Mouse (Mus musculus): ENCODE data around the gene Tbc1d14. TPM values are rescaled to one million over a fixed set of nuclear protein-coding genes. Genes with fewer than 3 reads are reported as not detected.

Gene Tbc1d14
- total RNA-seq, 2 experiments from 2014 or later: 133 to 136 TPM

Other genes starting within 250 kb of the Tbc1d14 start
- 10 to 100 TPM; 33.9 to 35.4 TPM for gene Sorcs2, start 195.1 kb downstream of the Tbc1d14 start, total RNA-seq (2021)
- 10 to 100 TPM; 20.5 to 21.1 TPM for gene Grpel1, start 128.3 kb downstream of the Tbc1d14 start, total RNA-seq (2021)
- gene Tada2b, start 109.0 kb downstream of the Tbc1d14 start, total RNA-seq (2021): 10 to 100 TPM; 30.8 to 31.0 TPM
- gene Ccdc96, start 108.7 kb downstream of the Tbc1d14 start, total RNA-seq (2021): 1 to 10 TPM; 1.5 TPM
- gene D5Ertd579e, start 102.7 kb upstream of the Tbc1d14 start, total RNA-seq (2021): 10 to 100 TPM; 82.6 to 89.0 TPM
- 10 to 100 TPM; 15.2 to 17.5 TPM for gene Bloc1s4, start 155.4 kb upstream of the Tbc1d14 start, total RNA-seq (2021)
- gene Mrfap1, start 203.5 kb upstream of the Tbc1d14 start, total RNA-seq (2021): 100 to 1,000 TPM; 358 TPM
- 10 to 100 TPM; 13.3 to 13.6 TPM for gene Man2b2, start 237.4 kb upstream of the Tbc1d14 start, total RNA-seq (2021)

Measured in left cerebral cortex, postnatal 4 days (tissue).